Mouse (Mus musculus) lung, adult 2 months (tissue): ENCODE data around the gene Cnih3.

Experiments
- CTCF ChIP-seq: fragments of 200-500 bp; IDR thresholded peaks from 2 replicates; pipeline ENCODE4 v1.5.1; 2011; ENCODE audit warnings: mild to moderate bottlenecking, low read length, control low read depth; ENCODE audit not compliant: insufficient read depth
- POLR2A ChIP-seq: fragments of 200-500 bp; IDR thresholded peaks from 2 replicates; pipeline ENCODE4 v1.6.1; 2011; ENCODE audit warnings: low read depth, mild to moderate bottlenecking, control low read depth, low read length, borderline replicate concordance; ENCODE audit errors: extremely low read depth

DNA sequence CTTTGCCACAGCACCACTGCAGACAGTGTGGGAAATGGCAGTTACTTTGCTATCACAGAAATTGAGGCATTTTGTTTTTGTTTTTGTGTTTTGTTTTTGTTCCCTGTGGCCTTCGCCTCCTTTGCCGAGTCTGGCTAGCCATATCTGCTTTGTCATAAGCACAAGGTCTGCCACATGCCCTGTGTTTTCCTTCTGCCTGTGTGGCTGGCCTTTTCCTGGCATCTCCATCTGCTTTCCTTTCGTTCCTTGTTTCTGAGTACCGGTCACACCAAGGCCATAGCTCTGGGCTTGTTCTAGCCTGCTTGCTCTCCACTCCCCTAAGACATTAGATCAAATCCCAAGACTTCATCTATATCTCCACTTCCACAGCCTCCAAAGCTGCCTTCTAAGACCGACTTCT, 83.0 kb downstream of the Cnih3 start:
- TF ChIP-seq CTCF (no peak), POLR2A (no peak)
